Mouse (Mus musculus) v-Abl transformed pro-B cells (cell line): Measurements from ENCODE around the gene Ldlrad3.

Source experiments
- in situ Hi-C, 2 experiments: fragments of 400-800 bp; cut with MboI; formaldehyde crosslinking; loops; one replicate each; pipeline ENCODE4 v1.15.1; 2025; ENCODE audit not compliant: unreplicated experiment in 2 of 2

Ldlrad3 gene

DNA sequence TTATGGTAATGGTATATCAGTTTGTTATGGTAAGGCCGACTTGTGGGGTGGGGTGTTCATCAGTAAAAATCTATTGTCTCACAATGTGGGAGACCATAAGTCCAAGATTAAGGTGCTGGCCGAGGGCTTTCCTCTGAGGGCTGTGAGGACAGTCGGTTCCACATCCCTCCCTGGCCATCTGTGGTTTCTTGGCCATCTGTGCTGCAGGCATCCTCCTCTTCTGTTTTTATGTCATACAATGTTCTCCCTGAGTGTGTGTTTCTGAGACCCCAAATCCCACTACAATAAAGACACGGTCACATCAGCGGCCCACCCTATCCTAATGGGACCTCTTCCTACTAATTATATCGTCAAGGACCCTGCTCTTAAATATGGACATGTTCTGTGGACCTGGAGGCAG, 133.8 kb downstream of the Ldlrad3 start:
- in situ Hi-C loops = loop anchor here (10.0 to 25.0 kb wide), 2 partner anchors 1432 to 1735 kb away; partner anchors contain the start of genes Caprin1 (in 1 of the 2) and Cat (in 1 of the 2)

GRCm38 (mm10) chr2:102049866-102050550, 136.2 kb downstream of the Ldlrad3 start:
- in situ Hi-C loops = loop anchor here (10.0 to 25.0 kb wide), 4 partner anchors 445 to 1737 kb away; partner anchors contain the start of genes Cat (in 2 of the 2) and Caprin1 (in 1 of the 2)

- in situ Hi-C loops = loop anchor here in 1 of 2 experiments (10.0 to 25.0 kb wide), 2 partner anchors 444 to 1439 kb away; partner anchors contain the start of gene Cat
Measured at GRCm38 (mm10) chr2:102048296-102049175, 137.6 kb downstream of the Ldlrad3 start.

GRCm38 (mm10) chr2:102046481-102046880, 139.7 kb downstream of the Ldlrad3 start:
- in situ Hi-C loops = loop anchor here in 1 of 2 experiments (10.0 to 25.0 kb wide), 2 partner anchors 442 to 1441 kb away; partner anchors contain the start of gene Cat

GRCm38 (mm10) chr2:102040456-102040855, 145.7 kb downstream of the Ldlrad3 start:
- in situ Hi-C loops = loop anchor here (5.0 to 25.0 kb wide), 3 partner anchors 436 to 1447 kb away; partner anchors contain the start of gene Cat (in 1 of the 2)

DNA sequence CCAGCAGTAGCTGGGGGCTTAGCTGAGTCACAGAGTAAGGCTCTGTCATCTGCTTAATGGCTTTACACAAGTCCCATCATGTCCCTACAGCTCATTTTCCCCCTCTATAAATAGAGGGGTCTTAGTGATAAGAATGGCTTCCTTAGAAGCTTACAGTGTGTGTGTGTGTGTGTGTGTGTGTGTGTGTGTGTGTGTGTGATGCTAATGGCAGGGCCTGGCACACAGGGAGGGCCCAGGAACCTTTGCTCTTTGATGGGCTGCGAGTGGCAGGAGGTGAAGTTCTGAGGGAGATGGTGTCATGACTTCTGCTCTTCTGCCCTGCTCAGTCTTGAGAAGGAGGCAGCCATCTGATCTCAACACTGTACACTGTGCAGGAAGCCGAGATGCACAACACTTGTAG, 146.2 kb downstream of the Ldlrad3 start:
- in situ Hi-C loops = loop anchor here (5.0 to 25.0 kb wide), 3 partner anchors 435 to 1447 kb away; partner anchors contain the start of gene Cat (in 1 of the 2)

DNA sequence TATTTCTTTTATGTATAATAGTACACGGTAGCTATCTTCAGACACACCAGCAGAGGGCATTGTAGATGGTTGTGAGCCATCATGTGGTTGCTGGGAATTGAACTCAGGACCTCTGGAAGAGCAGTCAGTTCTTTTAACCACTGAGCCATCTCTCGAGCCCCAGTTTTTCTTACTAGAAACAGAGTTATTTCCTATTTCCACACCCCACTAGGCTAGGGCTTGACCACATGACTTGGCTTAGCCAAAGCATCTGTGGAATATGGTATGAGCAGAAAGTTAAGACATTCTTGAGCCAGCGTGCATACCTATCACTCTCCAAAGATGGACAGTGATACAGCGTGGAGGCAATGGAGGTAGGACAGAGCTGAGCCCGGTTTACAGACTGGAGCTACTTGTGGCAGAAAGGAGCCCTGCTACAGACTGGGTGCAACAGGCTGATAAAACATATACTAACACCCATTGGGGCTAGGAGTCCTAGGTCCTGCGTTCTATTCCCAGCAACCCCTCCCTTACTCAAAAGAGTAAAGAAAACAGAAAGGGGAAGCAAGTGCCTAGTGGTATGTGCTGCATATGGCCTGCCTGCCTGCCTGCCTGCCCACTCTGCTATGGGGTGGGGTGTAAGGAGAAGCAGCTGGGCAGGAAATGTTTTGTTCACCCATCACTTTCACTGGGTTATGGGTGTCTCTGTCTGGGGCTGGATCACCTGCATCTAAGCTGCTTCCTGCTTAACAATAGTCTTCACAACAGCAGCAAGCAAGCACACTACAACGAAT, 147.1 kb downstream of the Ldlrad3 start:
- in situ Hi-C loops = loop anchor here (5.0 to 25.0 kb wide), 8 partner anchors 33 to 1448 kb away; partner anchors contain the start of genes Apip (in 1 of the 2), Cat (in 1 of the 2), Pdhx (in 1 of the 2) and Traf6 (in 1 of the 2)

DNA sequence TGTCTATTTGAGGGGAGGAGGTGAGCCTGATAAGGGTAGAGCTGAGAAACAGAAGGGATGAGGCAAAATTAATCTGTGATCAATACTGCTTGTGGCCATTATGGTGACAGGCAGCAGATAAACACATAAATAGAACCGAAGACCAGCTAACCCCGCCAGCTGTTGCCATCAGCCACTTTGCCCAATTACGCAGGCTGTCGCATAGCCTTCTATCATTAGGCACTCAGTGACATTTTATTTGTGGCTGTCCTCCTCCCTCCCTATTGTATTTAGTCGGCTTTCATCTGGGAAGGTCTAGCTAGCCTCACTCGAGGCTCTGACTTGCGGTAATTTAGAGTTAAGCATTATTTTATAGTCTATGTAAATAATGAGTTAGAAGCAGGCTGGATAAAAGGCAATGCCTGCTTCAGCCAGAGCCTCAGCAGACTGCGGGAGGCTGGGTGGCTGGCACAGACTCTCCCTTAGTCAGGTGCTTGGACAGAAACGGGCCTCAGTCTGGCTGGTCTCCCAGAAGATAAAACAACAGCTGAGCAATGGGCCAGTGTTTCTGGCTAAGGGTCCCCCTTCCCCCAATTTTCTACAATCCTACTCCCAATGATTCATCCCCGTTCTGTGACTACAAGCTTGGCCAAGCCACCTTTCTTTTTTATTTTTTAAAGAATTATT, 147.8 kb downstream of the Ldlrad3 start:
- in situ Hi-C loops = loop anchor here (5.0 to 25.0 kb wide), 8 partner anchors 34 to 1449 kb away; partner anchors contain the start of genes Apip (in 1 of the 2), Cat (in 1 of the 2), Pdhx (in 1 of the 2) and Traf6 (in 1 of the 2)

GRCm38 (mm10) chr2:102036665-102037511, 149.3 kb downstream of the Ldlrad3 start:
- in situ Hi-C loops = loop anchor here (5.0 to 25.0 kb wide), 8 partner anchors 35 to 1450 kb away; partner anchors contain the start of genes Apip (in 1 of the 2), Cat (in 1 of the 2), Pdhx (in 1 of the 2) and Traf6 (in 1 of the 2)

DNA sequence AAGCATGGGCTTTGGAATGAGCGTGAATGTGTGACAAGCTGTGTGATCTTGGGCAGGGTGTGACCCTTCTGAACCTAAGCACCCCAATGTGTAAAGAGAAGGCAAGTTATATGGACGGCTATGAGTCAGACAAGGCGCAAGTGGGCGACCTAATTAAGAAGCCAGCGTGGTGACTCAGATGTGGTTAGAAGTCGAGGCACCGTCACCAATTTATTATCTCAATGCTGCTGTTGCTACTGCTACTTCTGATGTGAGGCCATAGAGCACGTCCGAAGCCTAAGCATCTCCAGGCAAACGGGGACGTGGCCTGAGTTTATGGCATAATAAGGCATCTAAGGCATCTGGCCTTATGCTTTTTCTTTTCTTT, 151.7 kb downstream of the Ldlrad3 start:
- in situ Hi-C loops = loop anchor here (5.0 to 25.0 kb wide), 8 partner anchors 70 to 1453 kb away; partner anchors contain the start of genes Fjx1 (in 2 of the 2), Apip (in 1 of the 2), Cat (in 1 of the 2) and Pdhx (in 1 of the 2)

DNA sequence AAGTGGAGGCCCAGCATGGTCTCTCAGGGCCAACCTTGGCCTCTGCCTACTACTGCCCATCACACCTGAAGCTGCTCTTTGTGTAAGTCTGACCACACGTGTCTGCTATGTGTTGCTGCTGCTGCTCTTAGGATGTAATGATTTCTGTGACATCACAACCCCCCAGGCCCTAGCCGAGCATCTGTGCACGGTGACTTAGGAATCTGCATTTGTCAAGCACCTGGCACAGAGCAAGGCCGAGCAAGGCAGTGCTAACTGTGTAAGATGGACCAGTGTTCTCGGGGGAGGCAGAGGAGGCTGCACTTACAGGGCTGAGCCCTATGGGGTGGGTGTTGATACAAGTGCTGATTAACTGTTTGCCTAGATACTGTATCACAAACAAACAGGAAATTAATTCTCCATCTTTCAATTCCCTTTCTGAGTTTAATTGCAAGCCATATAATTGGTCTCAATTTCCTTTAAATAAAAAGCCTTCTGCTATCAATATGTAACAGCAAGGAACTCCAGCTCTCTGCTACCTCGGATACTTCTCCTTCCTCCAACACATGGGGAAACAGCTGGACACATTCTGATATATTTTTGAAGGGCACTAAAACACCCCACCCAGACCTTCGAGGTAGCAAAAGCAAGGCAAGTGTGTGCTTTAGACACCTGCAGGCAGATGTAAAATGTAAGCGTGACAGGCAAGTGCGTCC, 152.2 kb downstream of the Ldlrad3 start:
- in situ Hi-C loops = loop anchor here (5.0 to 25.0 kb wide), 8 partner anchors 71 to 1453 kb away; partner anchors contain the start of genes Fjx1 (in 2 of the 2), Apip (in 1 of the 2), Cat (in 1 of the 2) and Pdhx (in 1 of the 2)

DNA sequence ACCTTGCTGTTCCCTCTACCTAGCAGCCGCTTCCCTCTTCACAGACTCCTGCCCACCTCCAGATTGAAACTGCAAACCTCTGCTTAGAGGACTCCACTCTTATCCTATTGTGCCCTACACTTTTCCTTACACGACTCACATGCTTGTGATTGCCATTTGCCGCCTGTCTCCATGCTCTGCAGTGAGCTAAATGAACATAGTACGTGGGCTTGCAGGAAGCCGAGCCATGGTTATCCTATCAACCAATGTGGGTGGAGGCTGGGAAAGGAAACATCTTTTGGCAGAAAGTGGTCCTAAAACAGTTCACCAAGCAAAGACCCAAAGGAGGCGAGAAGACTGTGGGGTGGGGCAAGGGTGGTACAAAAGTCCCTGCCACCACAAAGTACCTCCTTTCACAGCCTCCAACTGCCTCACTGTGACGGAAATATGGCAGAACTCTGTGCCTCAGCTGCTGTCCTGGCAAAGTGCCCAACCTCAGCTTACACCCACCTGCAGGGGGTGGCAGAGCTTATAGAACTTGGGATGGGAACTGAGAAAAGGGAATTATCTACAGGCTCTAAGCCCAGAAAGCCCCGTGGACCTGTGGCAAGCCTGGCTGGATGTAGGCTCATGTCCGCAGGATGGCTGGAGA, 153.4 kb downstream of the Ldlrad3 start:
- in situ Hi-C loops = loop anchor here (5.0 to 25.0 kb wide), 8 partner anchors 72 to 1454 kb away; partner anchors contain the start of genes Fjx1 (in 2 of the 2), Apip (in 1 of the 2), Cat (in 1 of the 2) and Pdhx (in 1 of the 2)

DNA sequence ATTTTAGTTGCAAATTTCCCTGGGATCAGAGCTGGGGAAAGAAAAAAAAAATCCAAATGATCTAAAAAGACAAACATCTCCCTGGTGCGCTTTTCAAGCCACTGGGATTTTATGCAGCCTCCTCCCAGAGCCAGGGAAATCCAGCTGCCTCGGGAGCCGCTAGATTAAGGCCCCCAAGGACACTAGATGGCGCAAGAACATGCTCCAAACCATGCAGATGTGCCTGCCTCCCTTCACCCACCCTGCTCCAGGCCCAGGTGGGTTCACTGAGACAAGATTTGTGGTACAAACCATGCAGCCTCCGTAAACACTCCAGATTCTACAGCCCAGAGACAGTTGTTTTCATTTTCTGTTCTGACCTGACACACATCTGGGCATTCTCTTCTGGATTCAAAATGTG, 155.5 kb downstream of the Ldlrad3 start:
- in situ Hi-C loops = loop anchor here (5.0 to 25.0 kb wide), 8 partner anchors 74 to 1457 kb away; partner anchors contain the start of genes Fjx1 (in 2 of the 2), Apip (in 1 of the 2), Cat (in 1 of the 2) and Pdhx (in 1 of the 2)

- in situ Hi-C loops = loop anchor here (5.0 to 25.0 kb wide), 8 partner anchors 75 to 1457 kb away; partner anchors contain the start of genes Fjx1 (in 2 of the 2), Apip (in 1 of the 2), Cat (in 1 of the 2) and Pdhx (in 1 of the 2)
Measured at GRCm38 (mm10) chr2:102030152-102030551, 156.0 kb downstream of the Ldlrad3 start.

DNA sequence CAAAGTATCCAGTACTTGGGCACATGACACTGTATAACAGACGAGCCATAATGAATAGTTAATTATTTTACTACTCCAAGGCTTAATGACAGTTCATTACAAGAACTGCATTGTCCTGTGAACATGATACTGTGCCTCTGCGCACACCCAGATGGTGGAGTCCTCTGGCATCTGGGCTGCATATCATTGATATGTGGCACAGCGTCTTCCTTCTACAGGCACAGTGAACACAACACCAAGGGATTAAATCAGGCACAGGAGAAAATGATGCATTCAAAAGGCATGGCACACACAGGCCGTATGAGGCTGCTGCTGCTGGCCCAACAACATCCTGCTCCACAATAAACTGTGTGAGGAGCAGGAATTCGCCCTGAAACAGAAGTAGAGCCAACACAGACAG, 156.5 kb downstream of the Ldlrad3 start:
- in situ Hi-C loops = loop anchor here (5.0 to 25.0 kb wide), 9 partner anchors 75 to 1458 kb away; partner anchors contain the start of genes Fjx1 (in 2 of the 2), Apip (in 1 of the 2), Cat (in 1 of the 2) and Pdhx (in 1 of the 2)

- in situ Hi-C loops = loop anchor here in 1 of 2 experiments (10.0 to 25.0 kb wide), 2 partner anchors 258 to 1460 kb away; partner anchors contain the start of gene Cat
Measured at GRCm38 (mm10) chr2:102027265-102027664, 158.9 kb downstream of the Ldlrad3 start.
